Comparison of ENCODE assay signal across 35 mouse cellular contexts in the genomic region with DNA sequence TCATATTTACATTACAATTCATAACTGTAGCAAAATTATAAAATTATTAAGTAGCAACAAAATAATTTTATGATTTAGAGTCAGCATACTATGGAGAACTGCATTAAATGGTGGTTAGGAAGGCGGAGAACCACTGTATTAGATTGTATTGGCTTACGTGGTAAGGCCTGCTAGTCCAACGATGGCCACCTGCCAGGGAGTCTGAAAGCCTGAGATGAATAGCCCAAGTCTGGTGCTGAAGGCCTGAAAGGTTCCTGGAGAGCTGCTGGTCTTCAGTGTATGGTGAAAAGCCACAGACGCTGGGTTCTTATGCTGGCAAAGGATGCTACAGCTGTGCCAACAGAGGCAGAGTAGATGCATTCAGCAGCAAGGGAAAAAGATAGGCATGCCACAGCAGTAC.
"Had no signal": no experiment of that assay in that cellular context is flagged by ENCODE, and none has a peak within 500 bp of the region (broad histone marks: within the 10 kb centered on the region; RNA-seq: fewer than 3 reads in every experiment).

No protein-coding gene starts in this region.

- H3K4me3 ChIP-seq: heart, embryonic 12.5 days; heart, embryonic 13.5 days; heart, embryonic 15.5 days; hindbrain, embryonic 10.5 days; hindbrain, embryonic 12.5 days; hindbrain, embryonic 13.5 days; hindbrain, embryonic 15.5 days; intestine, embryonic 15.5 days; kidney, embryonic 15.5 days; layer of hippocampus, adult 2 months; left cerebral cortex, adult 2 months had no signal

- H3K4me2 ChIP-seq: heart, embryonic 11.5 days; heart, embryonic 12.5 days; heart, embryonic 13.5 days; heart, embryonic 15.5 days; hindbrain, embryonic 12.5 days; hindbrain, embryonic 13.5 days; hindbrain, embryonic 14.5 days; hindbrain, embryonic 15.5 days; intestine, embryonic 15.5 days; kidney, embryonic 15.5 days had no signal

- H3K27me3 ChIP-seq: heart, embryonic 12.5 days; heart, embryonic 13.5 days; heart, embryonic 15.5 days; hindbrain, embryonic 12.5 days; hindbrain, embryonic 13.5 days; hindbrain, embryonic 15.5 days; intestine, embryonic 15.5 days; kidney, embryonic 15.5 days had no signal

- ATAC-seq: hindbrain, embryonic 16.5 days; hindbrain, postnatal 0 days; inflammation-experienced regulatory T-cells, adult 6 months; intestine, embryonic 15.5 days; intestine, embryonic 16.5 days; intestine, postnatal 0 days had no signal

- H3K9me3 ChIP-seq: heart, embryonic 13.5 days; heart, embryonic 15.5 days; hindbrain, embryonic 10.5 days; hindbrain, embryonic 12.5 days; hindbrain, embryonic 13.5 days; hindbrain, embryonic 15.5 days; intestine, embryonic 15.5 days; kidney, embryonic 15.5 days had no signal

- H3K36me3 ChIP-seq: heart, embryonic 12.5 days; heart, embryonic 13.5 days; heart, embryonic 15.5 days; hindbrain, embryonic 10.5 days; hindbrain, embryonic 12.5 days; hindbrain, embryonic 13.5 days; hindbrain, embryonic 15.5 days; intestine, embryonic 15.5 days; kidney, embryonic 15.5 days had no signal

- DNase-seq: heart, postnatal 10 days; heart, postnatal 14 days; heart, postnatal 36 days; heart, postnatal 4 days; kidney, adult 11 months; kidney, adult 18-20 months; kidney, adult 2 months; kidney, adult 8-10 months; kidney, adult 9 months; kidney, postnatal 10 days; kidney, postnatal 14 days; kidney, postnatal 25 days; kidney, postnatal 36 days; kidney, postnatal 4 days; layer of hippocampus, adult 9-11 months; layer of hippocampus, postnatal 36 days had no signal

- H3K9ac ChIP-seq: heart, embryonic 12.5 days; heart, embryonic 13.5 days; heart, embryonic 15.5 days; hindbrain, embryonic 12.5 days; hindbrain, embryonic 13.5 days; hindbrain, embryonic 14.5 days; hindbrain, embryonic 15.5 days; intestine, embryonic 15.5 days; kidney, embryonic 15.5 days had no signal

- H3K4me1 ChIP-seq: heart, embryonic 12.5 days; heart, embryonic 13.5 days; heart, embryonic 15.5 days; hindbrain, embryonic 10.5 days; hindbrain, embryonic 12.5 days; hindbrain, embryonic 15.5 days; intestine, embryonic 15.5 days had no signal

- H3K27ac ChIP-seq: heart, embryonic 13.5 days; heart, embryonic 15.5 days; hindbrain, embryonic 10.5 days; hindbrain, embryonic 12.5 days; hindbrain, embryonic 13.5 days; hindbrain, embryonic 14.5 days; hindbrain, embryonic 15.5 days; hindbrain, postnatal 0 days; intestine, embryonic 15.5 days; kidney, embryonic 15.5 days; kidney, postnatal 0 days; layer of hippocampus, adult 2 months; left cerebral cortex, adult 2 months had no signal
